Mouse (Mus musculus): ENCODE data around the gene Lrp4. TPM values are rescaled to one million over a fixed set of nuclear protein-coding genes. Genes with fewer than 3 reads are reported as not detected.

The Lrp4 gene
- polyA plus RNA-seq, 1 experiment from 2014 or later: 1.9 TPM

- Histone ChIP-seq H3K4me1 (replicated peaks; ENCODE audit: control insufficient read depth, insufficient read depth, low read length) (0 out of 2 replicates have a peak, but pooled peaks cover 3% of the 10 kb centered on the region), H3K4me2 (no peak overlapping the region), H3K4me3 (ENCODE audit: low read depth, low read length) (no peak overlapping the region), H3K27me3 (replicated peaks; ENCODE audit: control insufficient read depth, insufficient read depth, low read length) (no peaks in the 10 kb centered on the region), H3K9ac (ENCODE audit: low read depth, low read length) (no peak overlapping the region), H3K9me3 (ENCODE audit: control insufficient read depth, low read length) (no peaks in the 10 kb centered on the region), H3K36me3 (ENCODE audit: control insufficient read depth, insufficient read depth, low read length) (no peaks in the 10 kb centered on the region; the same call in 1 of the 2 replicates), H3K27ac (ENCODE audit: low read depth, low read length) (no peak overlapping the region)
- WGBS: 15% methylated on average over 2 of the region's 2 CpGs
- ATAC-seq (replicated peaks; ENCODE audit: low FRiP score) (no peak), DNase-seq (ENCODE audit: low spot score) (no peak)
Observed at GRCm38 (mm10) chr2:91517186-91517585, 59.9 kb downstream of the Lrp4 start.

- Histone ChIP-seq H3K9ac (ENCODE audit: low read depth, low read length) (peak within 1 kb of the TSS; percentile 98), H3K4me1 (replicated peaks; ENCODE audit: control insufficient read depth, insufficient read depth, low read length) (no peaks in the 10 kb centered on the region; the same call in 1 of the 2 replicates), H3K27me3 (replicated peaks; ENCODE audit: control insufficient read depth, insufficient read depth, low read length) (no peaks in the 10 kb centered on the region), H3K4me3 (ENCODE audit: low read depth, low read length) (peak within 1 kb of the TSS; percentile 98), H3K27ac (ENCODE audit: low read depth, low read length) (peak within 1 kb of the TSS; percentile 76), H3K4me2 (peak within 1 kb of the TSS; percentile 91), H3K36me3 (ENCODE audit: control insufficient read depth, insufficient read depth, low read length) (peaks cover 6% of the 10 kb centered on the region), H3K9me3 (ENCODE audit: control insufficient read depth, low read length) (no peaks in the 10 kb centered on the region)
- under 1% methylated on average over 63 of the region's 64 CpGs for WGBS
- peak; percentile 92 for DNase-seq (ENCODE audit: low spot score)
- peak; percentile 99 for ATAC-seq (replicated peaks; ENCODE audit: low FRiP score)
Observed at GRCm38 (mm10) chr2:91526294-91527146, 69.2 kb downstream of the Lrp4 start, which contains the start of gene Ckap5. Gene Ckap5 (plus strand): TSS chr2:91526762.

GRCm38 (mm10) chr2:91527147-91527486 is 69.8 kb downstream of the Lrp4 start:
- Histone ChIP-seq H3K27ac (ENCODE audit: low read depth, low read length) (peak overlapping the region; percentile 76), H3K27me3 (replicated peaks; ENCODE audit: control insufficient read depth, insufficient read depth, low read length) (no peaks in the 10 kb centered on the region), H3K4me3 (ENCODE audit: low read depth, low read length) (peak overlapping the region; percentile 98), H3K4me1 (replicated peaks; ENCODE audit: control insufficient read depth, insufficient read depth, low read length) (no peaks in the 10 kb centered on the region; the same call in 1 of the 2 replicates), H3K9ac (ENCODE audit: low read depth, low read length) (peak overlapping the region; percentile 98), H3K36me3 (ENCODE audit: control insufficient read depth, insufficient read depth, low read length) (peaks cover 6% of the 10 kb centered on the region), H3K4me2 (peak overlapping the region; percentile 91), H3K9me3 (ENCODE audit: control insufficient read depth, low read length) (no peaks in the 10 kb centered on the region)
- DNase-seq (ENCODE audit: low spot score) (no peak), ATAC-seq (replicated peaks; ENCODE audit: low FRiP score) (peak; percentile 47)
- under 1% methylated on average over 15 of the region's 15 CpGs for WGBS

GRCm38 (mm10) chr2:91537588-91538205 is 80.4 kb downstream of the Lrp4 start:
- Histone ChIP-seq H3K4me2 (peak overlapping the region; percentile 71), H3K9ac (ENCODE audit: low read depth, low read length) (peak overlapping the region; percentile 25; the same call in 1 of the 2 replicates), H3K27ac (ENCODE audit: low read depth, low read length) (no peak overlapping the region), H3K9me3 (ENCODE audit: control insufficient read depth, low read length) (no peaks in the 10 kb centered on the region), H3K4me3 (ENCODE audit: low read depth, low read length) (peak overlapping the region; percentile 42), H3K4me1 (replicated peaks; ENCODE audit: control insufficient read depth, insufficient read depth, low read length) (peaks cover 6% of the 10 kb centered on the region; the same call in 1 of the 2 replicates), H3K27me3 (replicated peaks; ENCODE audit: control insufficient read depth, insufficient read depth, low read length) (no peaks in the 10 kb centered on the region), H3K36me3 (ENCODE audit: control insufficient read depth, insufficient read depth, low read length) (no peaks in the 10 kb centered on the region)
- ATAC-seq (replicated peaks; ENCODE audit: low FRiP score): peak; percentile 98
- 4% methylated on average over 17 of the region's 17 CpGs for WGBS
- DNase-seq (ENCODE audit: low spot score): peak; percentile 81

Other genes with a start within 250 kb of the Lrp4 start
- 12.9 and 15.3 TPM in 2 replicates for gene Ddb2, start 220.5 kb upstream of the Lrp4 start, polyA plus RNA-seq (2014; fragmentation: Nextera tagmentation; extraction: Ambion mirVana)
- 15.6 and 16.1 TPM in 2 replicates for gene Pacsin3, start 201.6 kb upstream of the Lrp4 start, polyA plus RNA-seq (2014; fragmentation: Nextera tagmentation; extraction: Ambion mirVana)
- gene Arfgap2, start 192.5 kb upstream of the Lrp4 start, polyA plus RNA-seq (2014; fragmentation: Nextera tagmentation; extraction: Ambion mirVana): 95.7 and 105 TPM in 2 replicates
- gene 1110051M20Rik, start 12.8 kb upstream of the Lrp4 start, polyA plus RNA-seq (2014; fragmentation: Nextera tagmentation; extraction: Ambion mirVana): 23.7 and 24.8 TPM in 2 replicates
- 49.4 and 65.0 TPM in 2 replicates for gene Ckap5, start 69.3 kb downstream of the Lrp4 start, polyA plus RNA-seq (2014; fragmentation: Nextera tagmentation; extraction: Ambion mirVana)
- gene F2, start 178.9 kb downstream of the Lrp4 start, polyA plus RNA-seq (2014; fragmentation: Nextera tagmentation; extraction: Ambion mirVana): 124 and 136 TPM in 2 replicates
- 5.1 and 5.4 TPM in 2 replicates for gene Zfp408, start 192.3 kb downstream of the Lrp4 start, polyA plus RNA-seq (2014; fragmentation: Nextera tagmentation; extraction: Ambion mirVana)
- 99.2 and 100 TPM in 2 replicates for gene Arhgap1, start 192.3 kb downstream of the Lrp4 start, polyA plus RNA-seq (2014; fragmentation: Nextera tagmentation; extraction: Ambion mirVana)

All from liver, embryonic 11.5 days (tissue).